Mouse (Mus musculus) midbrain, embryonic 15.5 days (tissue): Measurements from ENCODE around the gene Rcn3. TPM values are rescaled to one million over a fixed set of nuclear protein-coding genes. Genes with fewer than 3 reads are reported as not detected.
"Not testable (repeated sequence)": the region's sequence is repeated elsewhere in the genome, so short reads cannot be mapped to it uniquely, and the experiment has no call there.

ENCODE experiments used
- ATAC-seq: fragments of 200-750 bp; cut with Nextera tagmentation; replicated peaks from 2 replicates; pipeline ENCODE4 v1.8.0; 2017; ENCODE audit warnings: moderate TSS enrichment
- H3K27ac ChIP-seq: fragments of 300-500 bp; sonication (generic); 2 replicates; pipeline ENCODE4 v1.5.1; 2015; ENCODE audit warnings: mild to moderate bottlenecking, inconsistent platforms
- H3K27me3 ChIP-seq: fragments of 300-500 bp; sonication (generic); replicated peaks from 2 replicates; pipeline ENCODE4 v1.6.1; 2015; ENCODE audit warnings: inconsistent platforms
- H3K36me3 ChIP-seq: fragments of 300-500 bp; sonication (generic); replicated peaks from 2 replicates; pipeline ENCODE4 v1.6.1; 2015; ENCODE audit warnings: inconsistent platforms
- H3K4me1 ChIP-seq: fragments of 300-500 bp; sonication (generic); 2 replicates; pipeline ENCODE4 v1.6.1; 2015; ENCODE audit warnings: inconsistent platforms
- H3K4me2 ChIP-seq: fragments of 300-500 bp; sonication (generic); 2 replicates; pipeline ENCODE4 v1.6.1; 2015; ENCODE audit warnings: inconsistent platforms, mild to moderate bottlenecking, moderate library complexity
- H3K4me3 ChIP-seq: fragments of 300-500 bp; sonication (generic); 2 replicates; pipeline ENCODE4 v1.5.1; 2015; ENCODE audit warnings: mild to moderate bottlenecking, inconsistent platforms
- H3K9ac ChIP-seq: fragments of 300-500 bp; sonication (generic); 2 replicates; pipeline ENCODE4 v1.6.1; 2015; ENCODE audit warnings: mild to moderate bottlenecking, inconsistent platforms
- H3K9me3 ChIP-seq: fragments of 300-500 bp; sonication (generic); 2 replicates; pipeline ENCODE4 v1.6.1; 2016; ENCODE audit warnings: inconsistent platforms
- WGBS: fragments of 180-500 bp; shearing (Covaris S2); methylation state at CpG from one replicate; pipeline ENCODE4 v1.1.7; 2015; ENCODE audit warnings: mixed read lengths; 5-methylcytosine and 5-hydroxymethylcytosine counted together
- polyA plus RNA-seq: library from polyadenylated mRNA; unstranded; fragments of >200 nt; fragmentation: Nextera tagmentation; extraction: Ambion mirVana; gene quantifications from 2 replicates; pipeline ENCODE4 v1.2.1, GENCODE M21; 2015

Rcn3 gene
- polyA plus RNA-seq, 1 experiment from 2014 or later: 55.4 TPM

- Histone ChIP-seq H3K36me3 (peaks cover 57% of the 10 kb centered on the region), H3K9me3 (no peaks in the 10 kb centered on the region), H3K9ac (no peak overlapping the region), H3K27me3 (no peaks in the 10 kb centered on the region), H3K4me2 (no peak overlapping the region), H3K4me3 (no peak overlapping the region), H3K4me1 (peaks cover 37% of the 10 kb centered on the region), H3K27ac (no peak overlapping the region)
- no peak for ATAC-seq
Observed at GRCm38 (mm10) chr7:45121966-45122365, 29.9 kb upstream of the Rcn3 start.

GRCm38 (mm10) chr7:45121404-45121803 lies 29.4 kb upstream of the Rcn3 start:
- Histone ChIP-seq H3K27ac (no peak overlapping the region), H3K9me3 (no peaks in the 10 kb centered on the region), H3K36me3 (peaks cover 52% of the 10 kb centered on the region), H3K4me2 (no peak overlapping the region), H3K4me1 (peaks cover 32% of the 10 kb centered on the region), H3K27me3 (no peaks in the 10 kb centered on the region), H3K4me3 (no peak overlapping the region), H3K9ac (no peak overlapping the region)
- ATAC-seq: no peak
- WGBS: 64% methylated on average over 8 of the region's 8 CpGs

- H3K9me3 ChIP-seq: no peaks in the 10 kb centered on the region
- 77% methylated on average over 5 of the region's 5 CpGs for WGBS
- ATAC-seq: no peak
- H3K27me3 ChIP-seq: no peaks in the 10 kb centered on the region
- H3K4me3 ChIP-seq: no peak overlapping the region
- H3K4me2 ChIP-seq: no peak overlapping the region
- peaks cover 38% of the 10 kb centered on the region for H3K36me3 ChIP-seq
- peaks cover 20% of the 10 kb centered on the region for H3K4me1 ChIP-seq
- no peak overlapping the region for H3K27ac ChIP-seq
- H3K9ac ChIP-seq: no peak overlapping the region
Observed at GRCm38 (mm10) chr7:45119780-45120709, 28.0 kb upstream of the Rcn3 start.

- ATAC-seq: no peak
- H3K9ac ChIP-seq: no peak overlapping the region
- H3K4me2 ChIP-seq: no peak overlapping the region
- H3K36me3 ChIP-seq: peaks cover 38% of the 10 kb centered on the region
- no peaks in the 10 kb centered on the region for H3K9me3 ChIP-seq
- H3K27me3 ChIP-seq: no peaks in the 10 kb centered on the region
- 90% methylated on average over 6 of the region's 6 CpGs for WGBS
- no peak overlapping the region for H3K4me3 ChIP-seq
- no peak overlapping the region for H3K27ac ChIP-seq
- H3K4me1 ChIP-seq: peaks cover 13% of the 10 kb centered on the region
Observed at GRCm38 (mm10) chr7:45118336-45118735, 26.3 kb upstream of the Rcn3 start.

GRCm38 (mm10) chr7:45117566-45117965 lies 25.5 kb upstream of the Rcn3 start:
- Histone ChIP-seq H3K4me2 (no peak overlapping the region), H3K27ac (no peak overlapping the region), H3K4me3 (no peak overlapping the region), H3K27me3 (no peaks in the 10 kb centered on the region), H3K9ac (no peak overlapping the region), H3K9me3 (no peaks in the 10 kb centered on the region), H3K36me3 (peaks cover 38% of the 10 kb centered on the region), H3K4me1 (peaks cover 5% of the 10 kb centered on the region)
- 80% methylated on average over 8 of the region's 8 CpGs for WGBS
- no peak for ATAC-seq

- no peaks in the 10 kb centered on the region for H3K4me1 ChIP-seq
Observed at GRCm38 (mm10) chr7:45113476-45113875, 21.5 kb upstream of the Rcn3 start.

GRCm38 (mm10) chr7:45112529-45112928 lies 20.5 kb upstream of the Rcn3 start:
- WGBS: 75% methylated on average over 3 of the region's 3 CpGs

More at GRCm38 (mm10) chr7:45113476-45113875, 21.5 kb upstream of the Rcn3 start:
- Histone ChIP-seq H3K36me3 (0 out of 2 replicates have a peak, but pooled peaks cover 5% of the 10 kb centered on the region), H3K4me3 (no peak overlapping the region), H3K27me3 (no peaks in the 10 kb centered on the region), H3K9ac (no peak overlapping the region), H3K27ac (no peak overlapping the region), H3K4me2 (no peak overlapping the region), H3K9me3 (no peaks in the 10 kb centered on the region)
- 84% methylated on average over 2 of the region's 2 CpGs for WGBS
- ATAC-seq: no peak

GRCm38 (mm10) chr7:45111940-45112339 lies 19.9 kb upstream of the Rcn3 start:
- Histone ChIP-seq H3K27ac (no peak overlapping the region), H3K4me1 (no peaks in the 10 kb centered on the region), H3K36me3 (no peaks in the 10 kb centered on the region), H3K4me3 (no peak overlapping the region), H3K27me3 (no peaks in the 10 kb centered on the region), H3K4me2 (no peak overlapping the region), H3K9ac (no peak overlapping the region), H3K9me3 (no peaks in the 10 kb centered on the region)
- WGBS: 68% methylated on average over 2 of the region's 2 CpGs
- no peak for ATAC-seq

More at GRCm38 (mm10) chr7:45112529-45112928, 20.5 kb upstream of the Rcn3 start:
- ATAC-seq: no peak
- Histone ChIP-seq H3K27ac (no peak overlapping the region), H3K9ac (no peak overlapping the region), H3K9me3 (no peaks in the 10 kb centered on the region), H3K27me3 (no peaks in the 10 kb centered on the region), H3K4me3 (no peak overlapping the region), H3K36me3 (no peaks in the 10 kb centered on the region), H3K4me1 (no peaks in the 10 kb centered on the region), H3K4me2 (no peak overlapping the region)

GRCm38 (mm10) chr7:45110089-45110488 lies 18.1 kb upstream of the Rcn3 start:
- H3K9me3 ChIP-seq, H3K4me2 ChIP-seq, H3K36me3 ChIP-seq, H3K9ac ChIP-seq, H3K27me3 ChIP-seq, H3K4me3 ChIP-seq, H3K27ac ChIP-seq, H3K4me1 ChIP-seq, ATAC-seq: not testable (repeated sequence)
- 87% methylated on average over 4 of the region's 4 CpGs for WGBS

GRCm38 (mm10) chr7:45107052-45107645 lies 15.1 kb upstream of the Rcn3 start:
- Histone ChIP-seq H3K27ac (no peak overlapping the region), H3K4me1 (no peaks in the 10 kb centered on the region), H3K9me3 (no peaks in the 10 kb centered on the region), H3K36me3 (no peaks in the 10 kb centered on the region), H3K27me3 (no peaks in the 10 kb centered on the region), H3K4me3 (no peak overlapping the region), H3K9ac (no peak overlapping the region), H3K4me2 (no peak overlapping the region)
- WGBS: 40% methylated on average over 5 of the region's 5 CpGs
- no peak for ATAC-seq

- Histone ChIP-seq H3K9ac (no peak overlapping the region), H3K27ac (no peak overlapping the region)
- 15% methylated on average over 6 of the region's 6 CpGs for WGBS
Observed at GRCm38 (mm10) chr7:45106441-45106840, 14.4 kb upstream of the Rcn3 start.

GRCm38 (mm10) chr7:45105491-45105890 lies 13.5 kb upstream of the Rcn3 start:
- Histone ChIP-seq H3K27me3 (no peaks in the 10 kb centered on the region), H3K4me1 (no peaks in the 10 kb centered on the region), H3K9ac (no peak overlapping the region), H3K36me3 (no peaks in the 10 kb centered on the region), H3K4me2 (no peak overlapping the region), H3K4me3 (no peak overlapping the region), H3K9me3 (no peaks in the 10 kb centered on the region), H3K27ac (no peak overlapping the region)
- 78% methylated on average over 8 of the region's 8 CpGs for WGBS
- ATAC-seq: no peak

More at GRCm38 (mm10) chr7:45106441-45106840, 14.4 kb upstream of the Rcn3 start:
- no peaks in the 10 kb centered on the region for H3K27me3 ChIP-seq
- no peaks in the 10 kb centered on the region for H3K4me1 ChIP-seq
- no peak overlapping the region for H3K4me2 ChIP-seq
- no peak overlapping the region for H3K4me3 ChIP-seq
- no peak for ATAC-seq
- H3K9me3 ChIP-seq: no peaks in the 10 kb centered on the region
- no peaks in the 10 kb centered on the region for H3K36me3 ChIP-seq
